Mouse (Mus musculus): ENCODE results near the gene Tmco5b. TPM values are rescaled to one million over a fixed set of nuclear protein-coding genes. Genes with fewer than 3 reads are reported as not detected.

Gene Tmco5b
- not detected in 2 replicates for polyA plus RNA-seq (2014; fragmentation: Nextera tagmentation; extraction: Ambion mirVana)

DNA sequence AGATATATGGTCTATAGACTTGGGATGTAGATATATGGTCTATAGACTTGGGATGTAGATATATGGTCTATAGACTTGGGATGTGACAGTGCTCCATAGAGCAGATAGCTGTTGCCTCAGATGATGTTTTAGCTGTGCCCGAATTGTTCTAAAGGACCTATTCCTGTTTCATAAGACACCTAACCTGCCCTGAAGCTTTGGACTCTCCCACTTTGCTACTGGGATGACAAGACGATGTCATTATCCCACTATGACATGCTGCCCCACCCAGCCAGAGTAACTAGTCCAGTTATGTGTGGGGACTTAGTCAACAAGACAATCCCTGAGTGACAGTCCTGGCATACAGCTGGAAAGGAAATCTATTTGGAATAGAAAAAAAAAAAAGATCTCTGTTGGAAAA, at the start of gene Tmco5b:
Gene Tmco5b (plus strand): TSS at position 301 of the 400 bp plus-strand sequence.
- H3K36me3 ChIP-seq (ENCODE audit: control insufficient read depth, insufficient read depth, low read length): no peaks in the 10 kb centered on the region
- no peak within 1 kb of the TSS for H3K9ac ChIP-seq (ENCODE audit: low read depth, low read length)
- no peak within 1 kb of the TSS for H3K27ac ChIP-seq (ENCODE audit: low read depth, low read length)
- no peaks in the 10 kb centered on the region for H3K4me1 ChIP-seq (ENCODE audit: control insufficient read depth, insufficient read depth, low read length)
- no peak within 1 kb of the TSS for H3K4me2 ChIP-seq
- no peaks in the 10 kb centered on the region for H3K27me3 ChIP-seq (ENCODE audit: control insufficient read depth, insufficient read depth, low read length)
- ATAC-seq (replicated peaks; ENCODE audit: insufficient number of reproducible peaks, low FRiP score, low TSS enrichment): no peak
- no peak within 1 kb of the TSS for H3K4me3 ChIP-seq (ENCODE audit: low read depth, low read length)
- no peaks in the 10 kb centered on the region for H3K9me3 ChIP-seq (replicated peaks; ENCODE audit: control insufficient read depth, low read length)
- 80% methylated on average over 2 of the region's 2 CpGs for WGBS (ENCODE audit: insufficient replicate concordance)

DNA sequence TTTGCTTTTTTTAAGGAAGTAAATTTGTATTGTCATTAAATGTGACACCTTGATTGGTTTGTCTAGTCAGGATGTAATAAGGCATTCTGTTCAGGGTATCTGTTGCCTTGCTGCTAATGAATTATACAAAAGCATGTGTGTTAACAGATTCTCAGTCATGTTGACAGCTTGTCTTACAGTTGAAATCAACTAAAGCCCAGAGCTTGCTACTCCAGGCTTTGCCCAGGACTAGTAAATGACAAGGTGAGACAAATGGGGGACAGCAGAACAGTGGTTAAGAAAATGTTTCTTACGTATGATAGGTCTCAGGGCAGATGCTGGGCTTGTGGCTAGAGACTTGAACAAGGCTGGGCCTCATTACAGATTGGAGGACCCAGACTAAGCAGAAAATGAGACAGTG, 48.5 kb upstream of the Tmco5b start:
- Histone ChIP-seq H3K9me3 (replicated peaks; ENCODE audit: control insufficient read depth, low read length) (no peaks in the 10 kb centered on the region), H3K36me3 (ENCODE audit: control insufficient read depth, insufficient read depth, low read length) (no peaks in the 10 kb centered on the region), H3K9ac (ENCODE audit: low read depth, low read length) (no peak overlapping the region), H3K4me2 (no peak overlapping the region), H3K27me3 (ENCODE audit: control insufficient read depth, insufficient read depth, low read length) (no peaks in the 10 kb centered on the region), H3K27ac (ENCODE audit: low read depth, low read length) (no peak overlapping the region), H3K4me1 (ENCODE audit: control insufficient read depth, insufficient read depth, low read length) (no peaks in the 10 kb centered on the region), H3K4me3 (ENCODE audit: low read depth, low read length) (no peak overlapping the region)
- 68% methylated on average over 1 of the region's 1 CpGs for WGBS (ENCODE audit: insufficient replicate concordance)
- ATAC-seq (replicated peaks; ENCODE audit: insufficient number of reproducible peaks, low FRiP score, low TSS enrichment): no peak

- 76% methylated on average over 5 of the region's 5 CpGs for WGBS (ENCODE audit: insufficient replicate concordance)
- Histone ChIP-seq H3K4me2 (no peak overlapping the region), H3K27ac (ENCODE audit: low read depth, low read length) (no peak overlapping the region), H3K4me3 (ENCODE audit: low read depth, low read length) (no peak overlapping the region), H3K4me1 (ENCODE audit: control insufficient read depth, insufficient read depth, low read length) (no peaks in the 10 kb centered on the region), H3K36me3 (ENCODE audit: control insufficient read depth, insufficient read depth, low read length) (no peaks in the 10 kb centered on the region), H3K27me3 (ENCODE audit: control insufficient read depth, insufficient read depth, low read length) (no peaks in the 10 kb centered on the region), H3K9ac (ENCODE audit: low read depth, low read length) (no peak overlapping the region), H3K9me3 (replicated peaks; ENCODE audit: control insufficient read depth, low read length) (no peaks in the 10 kb centered on the region)
- no peak for ATAC-seq (replicated peaks; ENCODE audit: insufficient number of reproducible peaks, low FRiP score, low TSS enrichment)
Observed at GRCm38 (mm10) chr2:113238871-113239270, 46.7 kb upstream of the Tmco5b start.

- H3K4me2 ChIP-seq: no peak overlapping the region
- H3K4me1 ChIP-seq (ENCODE audit: control insufficient read depth, insufficient read depth, low read length): no peaks in the 10 kb centered on the region
- no peak overlapping the region for H3K9ac ChIP-seq (ENCODE audit: low read depth, low read length)
- ATAC-seq (replicated peaks; ENCODE audit: insufficient number of reproducible peaks, low FRiP score, low TSS enrichment): no peak
- no peak overlapping the region for H3K27ac ChIP-seq (ENCODE audit: low read depth, low read length)
- 38% methylated on average over 18 of the region's 18 CpGs for WGBS (ENCODE audit: insufficient replicate concordance)
- no peak overlapping the region for H3K4me3 ChIP-seq (ENCODE audit: low read depth, low read length)
- H3K27me3 ChIP-seq (ENCODE audit: control insufficient read depth, insufficient read depth, low read length): no peaks in the 10 kb centered on the region
- no peaks in the 10 kb centered on the region for H3K9me3 ChIP-seq (replicated peaks; ENCODE audit: control insufficient read depth, low read length)
- no peaks in the 10 kb centered on the region for H3K36me3 ChIP-seq (ENCODE audit: control insufficient read depth, insufficient read depth, low read length)
Observed at GRCm38 (mm10) chr2:113302349-113303239, 17.1 kb downstream of the Tmco5b start.

DNA sequence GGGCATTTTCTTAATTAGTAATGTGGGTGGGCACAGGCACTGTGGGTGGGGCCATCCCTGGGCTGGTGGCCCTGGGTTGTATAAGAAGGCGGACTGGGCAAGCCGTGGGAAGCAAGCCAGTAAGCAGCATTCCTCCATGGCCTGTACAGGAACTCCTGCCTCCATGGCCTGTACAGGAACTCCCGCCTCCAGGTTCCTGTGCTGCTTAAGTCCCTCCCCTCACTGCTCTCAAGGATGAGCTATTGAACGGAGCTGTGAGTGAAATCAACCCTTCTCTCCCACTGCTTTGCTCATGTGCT, 17.7 kb downstream of the Tmco5b start:
- 70% methylated on average over 4 of the region's 4 CpGs for WGBS (ENCODE audit: insufficient replicate concordance)
- Histone ChIP-seq H3K36me3 (ENCODE audit: control insufficient read depth, insufficient read depth, low read length) (no peaks in the 10 kb centered on the region), H3K27me3 (ENCODE audit: control insufficient read depth, insufficient read depth, low read length) (no peaks in the 10 kb centered on the region), H3K4me1 (ENCODE audit: control insufficient read depth, insufficient read depth, low read length) (no peaks in the 10 kb centered on the region), H3K9me3 (replicated peaks; ENCODE audit: control insufficient read depth, low read length) (no peaks in the 10 kb centered on the region), H3K4me2 (no peak overlapping the region), H3K9ac (ENCODE audit: low read depth, low read length) (no peak overlapping the region), H3K27ac (ENCODE audit: low read depth, low read length) (no peak overlapping the region), H3K4me3 (ENCODE audit: low read depth, low read length) (no peak overlapping the region)
- 0 out of 2 replicates have a peak, but pooled peaks have one; percentile 42 for ATAC-seq (replicated peaks; ENCODE audit: insufficient number of reproducible peaks, low FRiP score, low TSS enrichment)

DNA sequence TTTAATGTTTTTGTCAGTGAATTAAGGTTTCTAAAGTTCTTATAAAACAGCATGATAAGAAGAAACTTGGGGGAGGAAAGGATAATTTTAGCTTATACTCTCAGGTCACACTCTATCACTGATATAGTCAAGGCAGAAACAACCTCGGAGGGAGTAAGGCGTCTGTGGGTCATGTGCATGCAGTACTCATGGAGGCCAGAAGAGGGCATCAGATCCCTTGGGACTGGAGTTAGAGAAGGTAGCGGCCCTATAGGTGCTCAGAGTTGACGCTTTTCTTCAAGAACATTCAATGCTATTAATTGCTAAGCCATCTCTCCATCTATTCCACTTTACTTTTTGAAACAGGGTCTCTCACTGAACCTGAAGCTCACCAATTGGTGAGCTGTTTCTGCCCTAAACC, 19.8 kb downstream of the Tmco5b start:
- H3K4me2 ChIP-seq: no peak overlapping the region
- no peaks in the 10 kb centered on the region for H3K36me3 ChIP-seq (ENCODE audit: control insufficient read depth, insufficient read depth, low read length)
- H3K4me3 ChIP-seq (ENCODE audit: low read depth, low read length): no peak overlapping the region
- H3K27me3 ChIP-seq (ENCODE audit: control insufficient read depth, insufficient read depth, low read length): no peaks in the 10 kb centered on the region
- H3K27ac ChIP-seq (ENCODE audit: low read depth, low read length): no peak overlapping the region
- WGBS (ENCODE audit: insufficient replicate concordance): 10% methylated on average over 4 of the region's 4 CpGs
- no peak for ATAC-seq (replicated peaks; ENCODE audit: insufficient number of reproducible peaks, low FRiP score, low TSS enrichment)
- H3K9ac ChIP-seq (ENCODE audit: low read depth, low read length): no peak overlapping the region
- H3K4me1 ChIP-seq (ENCODE audit: control insufficient read depth, insufficient read depth, low read length): no peaks in the 10 kb centered on the region
- no peaks in the 10 kb centered on the region for H3K9me3 ChIP-seq (replicated peaks; ENCODE audit: control insufficient read depth, low read length)

- Histone ChIP-seq H3K4me1 (ENCODE audit: control insufficient read depth, insufficient read depth, low read length) (no peaks in the 10 kb centered on the region), H3K9me3 (replicated peaks; ENCODE audit: control insufficient read depth, low read length) (no peaks in the 10 kb centered on the region), H3K27ac (ENCODE audit: low read depth, low read length) (no peak overlapping the region), H3K27me3 (ENCODE audit: control insufficient read depth, insufficient read depth, low read length) (no peaks in the 10 kb centered on the region), H3K4me2 (no peak overlapping the region), H3K36me3 (ENCODE audit: control insufficient read depth, insufficient read depth, low read length) (no peaks in the 10 kb centered on the region), H3K4me3 (ENCODE audit: low read depth, low read length) (no peak overlapping the region), H3K9ac (ENCODE audit: low read depth, low read length) (no peak overlapping the region)
- 77% methylated on average over 3 of the region's 3 CpGs for WGBS (ENCODE audit: insufficient replicate concordance)
- no peak for ATAC-seq (replicated peaks; ENCODE audit: insufficient number of reproducible peaks, low FRiP score, low TSS enrichment)
Observed at GRCm38 (mm10) chr2:113311211-113311610, 25.7 kb downstream of the Tmco5b start.

GRCm38 (mm10) chr2:113323016-113323415, 37.5 kb downstream of the Tmco5b start:
- Histone ChIP-seq H3K9me3 (replicated peaks; ENCODE audit: control insufficient read depth, low read length) (no peaks in the 10 kb centered on the region), H3K4me1 (ENCODE audit: control insufficient read depth, insufficient read depth, low read length) (no peaks in the 10 kb centered on the region), H3K4me3 (ENCODE audit: low read depth, low read length) (no peak overlapping the region), H3K36me3 (ENCODE audit: control insufficient read depth, insufficient read depth, low read length) (no peaks in the 10 kb centered on the region), H3K27ac (ENCODE audit: low read depth, low read length) (no peak overlapping the region), H3K9ac (ENCODE audit: low read depth, low read length) (no peak overlapping the region), H3K4me2 (no peak overlapping the region), H3K27me3 (ENCODE audit: control insufficient read depth, insufficient read depth, low read length) (no peaks in the 10 kb centered on the region)
- no peak for ATAC-seq (replicated peaks; ENCODE audit: insufficient number of reproducible peaks, low FRiP score, low TSS enrichment)
- 37% methylated on average over 7 of the region's 7 CpGs for WGBS (ENCODE audit: insufficient replicate concordance)

All from heart, embryonic 11.5 days (tissue).